Mouse (Mus musculus) midbrain, embryonic 14.5 days (tissue): ENCODE measurements at regions not wholly inside any gene's neighbourhood (a gene's known extent, or its start where the extent isn't known, plus 50 kb on each side); places are given as distances from the start of the nearest gene placed in this dataset.

Experiments used
- ATAC-seq: fragments of 200-750 bp; cut with Nextera tagmentation; 2 replicates; pipeline ENCODE4 v1.8.0; 2017; ENCODE audit warnings: moderate number of reproducible peaks, moderate library complexity; ENCODE audit not compliant: low FRiP score, low TSS enrichment
- DNase-seq: peaks from one replicate; pipeline ENCODE4 v3.0.0-alpha.2; 2015
- H3K27ac ChIP-seq: fragments of 300-500 bp; sonication (generic); replicated peaks from 2 replicates; pipeline ENCODE4 v1.5.1; 2014; ENCODE audit warnings: mild to moderate bottlenecking, low read depth, low read length, moderate library complexity
- H3K27me3 ChIP-seq: fragments of 300-500 bp; sonication (generic); 2 replicates; pipeline ENCODE4 v1.6.1; 2014; ENCODE audit warnings: low read length, control low read depth, mixed read lengths; ENCODE audit not compliant: control insufficient read depth, insufficient read depth
- H3K36me3 ChIP-seq: fragments of 300-500 bp; sonication (generic); 2 replicates; pipeline ENCODE4 v1.6.1; 2014; ENCODE audit warnings: low read length, control low read depth; ENCODE audit not compliant: control insufficient read depth, insufficient read depth
- H3K4me1 ChIP-seq: fragments of 300-500 bp; sonication (generic); 2 replicates; pipeline ENCODE4 v1.6.1; 2014; ENCODE audit warnings: mild to moderate bottlenecking, antibody characterized with exemption, low read length, control low read depth; ENCODE audit not compliant: control insufficient read depth, insufficient read depth
- H3K4me2 ChIP-seq: fragments of 300-500 bp; sonication (generic); 2 replicates; pipeline ENCODE4 v1.6.1; 2014; ENCODE audit warnings: mild to moderate bottlenecking, low read length, moderate library complexity
- H3K4me3 ChIP-seq: fragments of 300-500 bp; sonication (generic); replicated peaks from 2 replicates; pipeline ENCODE4 v1.5.1; 2014; ENCODE audit warnings: low read depth, low read length
- H3K9ac ChIP-seq: fragments of 300-500 bp; sonication (generic); replicated peaks from 2 replicates; pipeline ENCODE4 v1.6.1; 2014; ENCODE audit warnings: mild to moderate bottlenecking, low read length, moderate library complexity
- H3K9me3 ChIP-seq: fragments of 300-500 bp; sonication (generic); 2 replicates; pipeline ENCODE4 v1.6.1; 2016; ENCODE audit warnings: low read length, control low read depth, mixed read lengths; ENCODE audit not compliant: control insufficient read depth
- WGBS: fragments of 180-500 bp; shearing (Covaris S2); extraction: QIAGEN DNeasy Blood & Tissue Kit; methylation state at CpG from one replicate; pipeline ENCODE4 v1.1.7; 2014; 5-methylcytosine and 5-hydroxymethylcytosine counted together

- Histone ChIP-seq H3K27ac (no peak overlapping the region), H3K9me3 (no peaks in the 10 kb centered on the region), H3K9ac (no peak overlapping the region), H3K4me2 (no peak overlapping the region), H3K4me1 (no peaks in the 10 kb centered on the region), H3K36me3 (no peaks in the 10 kb centered on the region), H3K4me3 (no peak overlapping the region), H3K27me3 (no peaks in the 10 kb centered on the region)
- DNase-seq (no peak), ATAC-seq (no peak)
- 91% methylated on average over 1 of the region's 1 CpGs for WGBS
Measured at GRCm38 (mm10) chr10:22944247-22944646, 124.3 kb upstream of the Tcf21 start.

DNA sequence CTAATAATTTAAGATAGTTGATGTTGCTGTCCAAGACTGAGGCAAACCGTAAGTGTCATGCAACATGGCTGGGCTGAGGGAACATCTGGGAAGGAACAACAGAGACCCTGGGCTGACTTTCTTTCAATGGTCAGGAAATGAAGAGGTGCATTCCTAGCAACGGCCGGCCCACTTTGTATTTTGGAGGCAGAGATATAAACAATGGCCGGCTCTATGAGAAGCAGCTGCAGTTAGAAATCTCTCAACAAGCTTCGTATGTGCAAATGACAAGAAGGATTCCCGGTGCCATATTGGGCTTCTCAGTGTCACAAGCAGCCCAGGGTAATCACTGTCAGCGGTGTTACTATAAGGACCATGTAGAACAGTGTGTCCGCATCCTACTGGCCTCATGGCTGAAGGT is 108.0 kb upstream of the Tcf21 start:
- Histone ChIP-seq H3K4me1 (no peaks in the 10 kb centered on the region), H3K36me3 (no peaks in the 10 kb centered on the region), H3K9ac (no peak overlapping the region), H3K27me3 (no peaks in the 10 kb centered on the region), H3K4me3 (no peak overlapping the region), H3K27ac (no peak overlapping the region), H3K4me2 (no peak overlapping the region), H3K9me3 (no peaks in the 10 kb centered on the region)
- WGBS = 93% methylated on average over 8 of the region's 8 CpGs
- DNase-seq (no peak), ATAC-seq (no peak)

DNA sequence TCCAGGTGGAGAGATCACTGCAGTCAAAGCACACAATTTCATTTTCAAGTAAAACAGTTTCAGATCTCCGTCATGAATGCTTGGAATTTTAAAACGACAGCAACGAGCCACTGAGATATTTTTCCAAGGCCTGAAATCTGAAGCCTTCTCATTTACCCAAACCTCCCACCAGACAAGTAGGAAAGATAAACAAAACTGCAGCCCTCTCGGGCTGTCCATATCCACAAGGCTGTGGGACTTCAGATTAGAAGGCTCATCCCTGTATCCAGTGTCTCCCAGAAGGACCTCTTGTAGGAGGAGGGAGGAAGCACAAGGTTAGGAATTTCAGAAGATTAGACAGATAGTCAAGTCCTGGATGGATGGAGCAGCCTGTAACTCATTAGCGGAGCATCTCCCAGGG is 106.1 kb upstream of the Tcf21 start:
- no peak overlapping the region for H3K9ac ChIP-seq
- WGBS = 83% methylated on average over 5 of the region's 5 CpGs
- no peak overlapping the region for H3K4me2 ChIP-seq
- no peaks in the 10 kb centered on the region for H3K36me3 ChIP-seq
- no peaks in the 10 kb centered on the region for H3K27me3 ChIP-seq
- no peaks in the 10 kb centered on the region for H3K9me3 ChIP-seq
- H3K27ac ChIP-seq = no peak overlapping the region
- H3K4me3 ChIP-seq = no peak overlapping the region
- ATAC-seq (no peak), DNase-seq (no peak)
- H3K4me1 ChIP-seq = no peaks in the 10 kb centered on the region

DNA sequence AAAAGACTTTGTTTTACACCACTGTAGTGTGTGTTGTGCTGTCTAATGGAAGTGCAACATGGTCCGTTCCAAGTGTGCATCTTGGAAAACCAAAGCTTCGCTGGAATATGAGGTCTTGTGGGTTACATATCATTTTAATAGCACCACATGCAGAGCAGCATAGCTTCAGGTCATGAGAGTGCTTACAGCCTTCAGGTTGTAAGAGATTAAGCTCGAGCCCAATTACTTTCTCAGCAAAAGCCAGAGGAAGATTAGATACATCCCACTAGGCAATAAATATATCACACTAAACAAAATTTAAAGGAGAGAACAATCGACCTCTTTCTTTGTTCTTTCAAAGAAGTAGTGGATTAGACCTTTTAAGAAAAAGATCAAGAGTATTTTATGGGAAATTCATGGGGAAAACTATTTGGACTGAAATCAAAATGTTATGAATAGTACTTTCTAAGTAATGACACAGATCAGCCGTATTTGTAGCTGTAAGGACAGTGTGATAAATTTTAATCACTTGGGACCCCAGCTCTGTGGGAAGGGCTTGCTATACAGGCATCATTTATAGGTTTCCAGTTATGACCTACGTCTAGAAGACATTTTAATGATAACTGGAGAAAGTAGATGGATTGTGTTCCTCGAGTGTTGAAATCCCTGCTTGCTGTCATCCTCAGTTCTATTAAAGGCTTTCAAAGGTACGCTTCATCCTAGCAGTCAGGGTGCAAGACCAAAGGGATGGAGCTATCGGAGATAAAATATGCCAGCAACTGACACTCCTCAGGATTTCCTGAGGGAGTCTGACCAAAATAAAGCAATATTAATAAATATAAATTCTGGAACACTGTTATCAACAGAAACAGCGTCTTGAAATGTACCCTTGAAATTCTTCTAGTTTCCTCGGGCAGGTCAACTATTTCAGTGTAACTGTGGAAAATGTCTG is 101.3 kb upstream of the Tcf21 start:
- DNase-seq (peak; percentile 8), ATAC-seq (no peak)
- 71% methylated on average over 11 of the region's 11 CpGs for WGBS
- Histone ChIP-seq H3K4me1 (no peaks in the 10 kb centered on the region), H3K4me2 (no peak overlapping the region), H3K36me3 (no peaks in the 10 kb centered on the region), H3K27ac (no peak overlapping the region), H3K4me3 (no peak overlapping the region), H3K27me3 (no peaks in the 10 kb centered on the region), H3K9ac (no peak overlapping the region), H3K9me3 (no peaks in the 10 kb centered on the region)

DNA sequence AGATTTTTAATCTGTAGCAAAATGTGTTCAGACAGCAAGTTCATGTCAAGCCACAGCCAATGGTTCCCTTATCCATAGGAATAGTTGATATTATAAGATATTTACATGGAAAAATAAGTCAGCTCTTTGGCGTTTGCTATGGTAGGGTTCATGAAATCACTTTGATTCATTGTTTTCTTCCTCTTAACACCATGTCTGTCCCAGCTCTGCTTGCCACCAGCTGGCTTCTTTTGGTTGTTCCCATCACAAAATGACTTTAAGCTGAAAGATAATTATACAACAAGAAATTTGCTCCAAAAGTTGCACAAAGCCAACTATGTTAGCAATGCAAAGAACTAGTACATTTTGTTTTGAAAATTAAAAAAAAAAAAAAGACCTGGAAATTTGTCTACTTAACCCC is 99.9 kb upstream of the Tcf21 start:
- Histone ChIP-seq H3K36me3 (no peaks in the 10 kb centered on the region), H3K9me3 (no peaks in the 10 kb centered on the region), H3K4me2 (no peak overlapping the region), H3K4me1 (no peaks in the 10 kb centered on the region), H3K27ac (no peak overlapping the region), H3K9ac (no peak overlapping the region), H3K27me3 (no peaks in the 10 kb centered on the region), H3K4me3 (no peak overlapping the region)
- 90% methylated on average over 1 of the region's 1 CpGs for WGBS
- DNase-seq (no peak), ATAC-seq (no peak)

DNA sequence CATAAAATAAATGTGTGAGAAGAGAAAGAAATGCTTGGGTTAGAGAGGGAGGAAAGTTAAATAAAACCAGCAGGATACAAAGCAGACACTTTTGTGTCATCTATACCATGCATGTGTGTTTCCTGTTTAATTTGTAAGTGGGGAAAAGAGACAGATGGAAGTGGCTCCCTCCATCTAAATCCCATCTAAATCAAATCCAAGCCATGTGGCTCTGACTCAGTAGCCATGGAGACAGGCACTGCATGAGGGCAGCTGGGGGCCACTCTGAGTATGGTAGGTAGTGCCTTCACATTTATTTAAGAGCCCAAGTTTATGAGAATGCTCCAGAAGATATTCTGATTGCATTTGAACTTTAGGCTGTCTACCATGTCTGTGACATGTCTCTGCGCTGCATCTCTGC is 97.8 kb upstream of the Tcf21 start:
- Histone ChIP-seq H3K4me3 (no peak overlapping the region), H3K27me3 (no peaks in the 10 kb centered on the region), H3K4me1 (no peaks in the 10 kb centered on the region), H3K27ac (no peak overlapping the region), H3K4me2 (no peak overlapping the region), H3K9me3 (no peaks in the 10 kb centered on the region), H3K36me3 (no peaks in the 10 kb centered on the region), H3K9ac (no peak overlapping the region)
- no peak for ATAC-seq
- 89% methylated on average over 1 of the region's 1 CpGs for WGBS
- no peak for DNase-seq

- Histone ChIP-seq H3K27ac (no peak overlapping the region), H3K4me2 (no peak overlapping the region), H3K9me3 (no peaks in the 10 kb centered on the region)
Measured at GRCm38 (mm10) chr10:22915785-22916514, 96.0 kb upstream of the Tcf21 start.

DNA sequence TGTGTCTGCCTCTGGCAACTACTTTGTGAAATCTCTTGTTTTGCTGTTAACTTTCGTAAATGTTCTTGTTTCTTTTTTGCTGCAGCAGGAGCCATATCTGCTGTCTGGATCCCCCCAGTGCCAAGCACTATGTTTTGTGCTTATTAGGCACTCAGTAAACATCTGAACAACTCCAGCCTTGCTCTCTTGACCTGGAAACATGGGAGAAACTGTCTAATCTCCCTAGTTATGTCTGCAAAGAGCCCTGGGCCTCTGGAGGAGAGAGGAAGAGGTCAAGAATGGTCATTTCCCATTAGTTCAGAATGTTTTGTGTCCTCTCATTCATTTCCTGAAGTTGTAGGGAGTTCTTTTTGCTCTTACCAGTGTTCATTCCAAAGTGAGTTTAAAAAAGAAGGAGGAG is 93.1 kb upstream of the Tcf21 start:
- Histone ChIP-seq H3K4me2 (no peak overlapping the region), H3K9ac (no peak overlapping the region), H3K9me3 (no peaks in the 10 kb centered on the region), H3K4me3 (no peak overlapping the region), H3K36me3 (no peaks in the 10 kb centered on the region), H3K27me3 (no peaks in the 10 kb centered on the region), H3K4me1 (no peaks in the 10 kb centered on the region), H3K27ac (no peak overlapping the region)
- WGBS = 95% methylated on average over 1 of the region's 1 CpGs
- DNase-seq (no peak), ATAC-seq (no peak)

More at GRCm38 (mm10) chr10:22915785-22916514, 96.0 kb upstream of the Tcf21 start:
- Histone ChIP-seq H3K36me3 (no peaks in the 10 kb centered on the region), H3K27me3 (no peaks in the 10 kb centered on the region), H3K4me3 (no peak overlapping the region), H3K9ac (no peak overlapping the region), H3K4me1 (no peaks in the 10 kb centered on the region)
- ATAC-seq (no peak), DNase-seq (no peak)
- 82% methylated on average over 6 of the region's 6 CpGs for WGBS

DNA sequence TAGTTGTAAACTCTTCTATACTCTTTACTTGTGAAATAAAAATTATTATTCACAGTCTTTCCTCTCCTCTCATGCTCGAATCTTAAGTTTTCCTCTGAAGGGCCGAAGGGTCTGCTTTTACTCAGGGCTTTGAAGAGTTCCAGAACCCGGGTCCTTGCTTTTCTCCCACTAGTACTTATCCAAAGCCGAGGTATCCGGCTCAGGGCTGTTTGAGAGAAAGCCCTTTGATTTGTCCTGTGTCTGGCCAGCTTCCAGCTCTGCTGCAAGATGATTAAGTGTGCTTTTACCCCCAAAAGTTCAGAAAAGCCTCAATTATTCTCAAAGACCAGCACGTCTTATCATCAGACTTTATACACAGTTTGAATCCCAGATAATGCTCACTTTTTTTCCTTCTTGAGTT is 88.7 kb upstream of the Tcf21 start:
- Histone ChIP-seq H3K27me3 (no peaks in the 10 kb centered on the region), H3K27ac (no peak overlapping the region), H3K36me3 (no peaks in the 10 kb centered on the region), H3K4me1 (no peaks in the 10 kb centered on the region), H3K4me3 (no peak overlapping the region), H3K9me3 (no peaks in the 10 kb centered on the region), H3K9ac (no peak overlapping the region), H3K4me2 (no peak overlapping the region)
- 87% methylated on average over 6 of the region's 6 CpGs for WGBS
- ATAC-seq (no peak), DNase-seq (no peak)
